26 mouse cellular contexts compared by ENCODE assay signal in the genomic region with DNA sequence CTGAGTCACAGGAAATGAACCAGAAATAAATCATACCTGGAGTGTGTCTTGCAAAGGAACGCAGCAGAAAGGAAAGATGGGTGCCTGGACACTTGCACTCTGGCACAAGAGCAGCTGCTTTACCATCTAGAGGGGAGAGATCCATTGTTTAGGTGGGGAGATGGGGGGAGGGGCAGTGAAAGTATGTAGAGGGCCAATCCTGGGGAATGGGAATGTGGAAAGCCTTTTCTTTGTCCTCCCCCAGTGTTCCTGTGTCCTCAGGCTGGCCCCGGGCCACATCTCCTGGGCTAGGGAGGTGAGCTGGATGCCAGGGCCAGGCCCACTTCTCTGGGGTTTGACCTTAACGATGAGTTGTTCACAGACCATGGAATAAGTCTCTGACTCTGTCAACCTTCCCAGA.
DNase-seq lines count a peak whose midpoint lies in the region; ATAC-seq and TF ChIP-seq lines count a peak whose summit lies in the region.
"Had no signal": no experiment of that assay in that cellular context is flagged by ENCODE, and none has a peak within 500 bp of the region (broad histone marks: within the 10 kb centered on the region; RNA-seq: fewer than 3 reads in every experiment).

No protein-coding gene starts in this region.

- no peaks in the 10 kb centered on the region for H3K36me3 ChIP-seq in lung, postnatal 0 days (ENCODE audit: insufficient read depth, low read length)
- no peaks in the 10 kb centered on the region for H3K36me3 ChIP-seq in embryonic facial prominence, embryonic 11.5 days (replicated peaks; ENCODE audit: control insufficient read depth, insufficient read depth, low read depth, low read length)
- no peaks in the 10 kb centered on the region for H3K36me3 ChIP-seq in embryonic facial prominence, embryonic 14.5 days (ENCODE audit: control insufficient read depth, insufficient read depth, low read length)
- H3K36me3 ChIP-seq: forebrain, embryonic 12.5 days; heart, embryonic 15.5 days; hindbrain, embryonic 12.5 days; limb, embryonic 12.5 days; midbrain, embryonic 13.5 days; stomach, embryonic 15.5 days had no signal

- no peak overlapping the region for H3K27ac ChIP-seq in lung, postnatal 0 days (ENCODE audit: low read length)
- H3K27ac ChIP-seq in embryonic facial prominence, embryonic 11.5 days (replicated peaks; ENCODE audit: low read depth, low read length), result no peak overlapping the region; the same call in 1 of the 2 replicates
- 0 out of 2 replicates have a peak overlapping the region, but pooled peaks have one; percentile 23 for H3K27ac ChIP-seq in embryonic facial prominence, embryonic 14.5 days (replicated peaks; ENCODE audit: low read depth, low read length)
- H3K27ac ChIP-seq: forebrain, embryonic 12.5 days; heart, embryonic 15.5 days; hindbrain, embryonic 12.5 days; limb, embryonic 12.5 days; midbrain, embryonic 13.5 days; stomach, embryonic 15.5 days had no signal

- H3K4me3 ChIP-seq in lung, postnatal 0 days (ENCODE audit: low read depth, low read length), result no peak overlapping the region
- no peak overlapping the region for H3K4me3 ChIP-seq in embryonic facial prominence, embryonic 11.5 days (ENCODE audit: low read depth, low read length)
- no peak overlapping the region for H3K4me3 ChIP-seq in embryonic facial prominence, embryonic 14.5 days (ENCODE audit: low read depth, low read length)
- H3K4me3 ChIP-seq: erythroblast, embryonic 14.5 days; forebrain, embryonic 12.5 days; heart, embryonic 15.5 days; hindbrain, embryonic 12.5 days; limb, embryonic 12.5 days; midbrain, embryonic 13.5 days; myocyte; stomach, embryonic 15.5 days had no signal

- 47% methylated on average over 3 of the region's 3 CpGs for WGBS in lung, postnatal 0 days
- WGBS in embryonic facial prominence, embryonic 11.5 days, result 50% methylated on average over 3 of the region's 3 CpGs
- WGBS in embryonic facial prominence, embryonic 14.5 days, result 43% methylated on average over 3 of the region's 3 CpGs

- H3K4me1 ChIP-seq in lung, postnatal 0 days (ENCODE audit: insufficient read depth, low read depth, low read length), result no peaks in the 10 kb centered on the region
- no peaks in the 10 kb centered on the region for H3K4me1 ChIP-seq in embryonic facial prominence, embryonic 11.5 days (ENCODE audit: control insufficient read depth, insufficient read depth, low read length)
- peaks cover 12% of the 10 kb centered on the region for H3K4me1 ChIP-seq in embryonic facial prominence, embryonic 14.5 days (ENCODE audit: control insufficient read depth, insufficient read depth, low read length)

- no peak for TF ChIP-seq EP300 in lung, postnatal 0 days (IDR thresholded peaks at IDR 0.05)

- ATAC-seq in lung, postnatal 0 days, result no peak
- no peak for ATAC-seq in embryonic facial prominence, embryonic 11.5 days (replicated peaks; ENCODE audit: insufficient number of reproducible peaks, low FRiP score, low TSS enrichment, low read depth)
- ATAC-seq in embryonic facial prominence, embryonic 14.5 days (ENCODE audit: low read depth), result no peak
- ATAC-seq: intestine, postnatal 0 days; liver, postnatal 0 days; midbrain, embryonic 13.5 days had no signal

- H3K4me2 ChIP-seq in lung, postnatal 0 days (replicated peaks; ENCODE audit: low read depth, low read length), result no peak overlapping the region
- no peak overlapping the region for H3K4me2 ChIP-seq in embryonic facial prominence, embryonic 11.5 days (ENCODE audit: low read depth, low read length)
- no peak overlapping the region for H3K4me2 ChIP-seq in embryonic facial prominence, embryonic 14.5 days (ENCODE audit: low read depth, low read length)
- H3K4me2 ChIP-seq: forebrain, embryonic 12.5 days; heart, embryonic 15.5 days; hindbrain, embryonic 12.5 days; limb, embryonic 12.5 days; liver, embryonic 11.5 days; midbrain, embryonic 13.5 days; stomach, embryonic 15.5 days had no signal

- no peaks in the 10 kb centered on the region for H3K27me3 ChIP-seq in lung, postnatal 0 days (replicated peaks; ENCODE audit: insufficient read depth, low read length)
- H3K27me3 ChIP-seq in embryonic facial prominence, embryonic 11.5 days (ENCODE audit: control insufficient read depth, insufficient read depth, low read length), result no peaks in the 10 kb centered on the region
- H3K27me3 ChIP-seq in embryonic facial prominence, embryonic 14.5 days (replicated peaks; ENCODE audit: control insufficient read depth, insufficient read depth, low read length), result no peaks in the 10 kb centered on the region
- H3K27me3 ChIP-seq: heart, embryonic 15.5 days; hindbrain, embryonic 12.5 days; limb, embryonic 12.5 days; midbrain, embryonic 13.5 days; stomach, embryonic 15.5 days had no signal

- DNase-seq in kidney, adult 11 months, result peak; percentile 7
- no peak for DNase-seq in kidney, adult 9 months
- DNase-seq in lung, postnatal 14 days, result peak; percentile 13
- DNase-seq in lung, postnatal 0 days (ENCODE audit: low spot score), result no peak
- peak; percentile 59 for DNase-seq in embryonic facial prominence, embryonic 11.5 days (ENCODE audit: low spot score)
- DNase-seq in embryonic facial prominence, embryonic 14.5 days (ENCODE audit: low spot score), result no peak
- DNase-seq in yolk sac, embryonic 10.5 days (ENCODE audit: low spot score), result no peak
- DNase-seq: adrenal gland, postnatal 10 days; cerebellum, adult 2 months; cerebellum, postnatal 25 days; gastrocnemius, postnatal 25 days; heart, adult 18-20 months; layer of hippocampus, postnatal 36 days; liver, postnatal 0 days; thymus, adult 2 months; thymus, postnatal 4 days had no signal

- no peak overlapping the region for H3K9ac ChIP-seq in lung, postnatal 0 days (replicated peaks; ENCODE audit: low read depth)
- H3K9ac ChIP-seq in embryonic facial prominence, embryonic 11.5 days (replicated peaks; ENCODE audit: low read length), result no peak overlapping the region
- H3K9ac ChIP-seq in embryonic facial prominence, embryonic 14.5 days (ENCODE audit: low read depth, low read length), result no peak overlapping the region
- H3K9ac ChIP-seq: forebrain, embryonic 12.5 days; heart, embryonic 15.5 days; hindbrain, embryonic 12.5 days; limb, embryonic 12.5 days; liver, postnatal 0 days; midbrain, embryonic 13.5 days; stomach, embryonic 15.5 days had no signal

- no peak for TF ChIP-seq CTCF in lung, postnatal 0 days (IDR thresholded peaks at IDR 0.05)

- H3K9me3 ChIP-seq in lung, postnatal 0 days (ENCODE audit: low read length), result no peaks in the 10 kb centered on the region
- H3K9me3 ChIP-seq in embryonic facial prominence, embryonic 11.5 days (replicated peaks; ENCODE audit: control insufficient read depth, low read length), result no peaks in the 10 kb centered on the region
- no peaks in the 10 kb centered on the region for H3K9me3 ChIP-seq in embryonic facial prominence, embryonic 14.5 days (ENCODE audit: control insufficient read depth, low read length)
- H3K9me3 ChIP-seq: forebrain, embryonic 12.5 days; heart, embryonic 15.5 days; hindbrain, embryonic 12.5 days; limb, embryonic 12.5 days; midbrain, embryonic 13.5 days; stomach, embryonic 15.5 days had no signal

Comparison
In these comparisons a context has a peak if more than half of its experiments do, and no peak if none do; other contexts are left out.
1. DNase-seq: peak in kidney, adult 11 months (single experiment), lung, postnatal 14 days (single experiment) and embryonic facial prominence, embryonic 11.5 days (single experiment); none in kidney, adult 9 months (single experiment), lung, postnatal 0 days (single experiment), embryonic facial prominence, embryonic 14.5 days (single experiment) and yolk sac, embryonic 10.5 days (single experiment).